10 mouse cellular contexts compared by ENCODE assay signal in the genomic region with DNA sequence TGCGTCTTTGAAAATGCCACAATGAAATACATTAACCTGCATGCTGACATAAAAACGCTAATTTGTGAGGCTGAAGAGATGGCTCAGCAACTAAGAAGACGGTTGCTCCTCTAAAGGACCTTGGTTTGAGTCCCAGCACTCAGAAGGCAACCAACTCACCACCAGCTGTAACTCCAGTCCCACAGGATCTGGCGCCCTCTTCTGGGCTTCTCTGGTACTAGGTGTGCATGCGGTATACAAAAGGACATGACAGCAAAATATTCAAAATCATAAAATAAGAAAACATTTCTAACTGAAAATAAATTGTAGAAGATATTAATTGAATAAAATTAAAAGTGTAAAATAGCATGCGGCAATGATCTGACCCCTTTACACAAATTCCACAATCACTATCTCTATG.
DNase-seq lines count a peak whose midpoint lies in the region; ATAC-seq and TF ChIP-seq lines count a peak whose summit lies in the region.
"Had no signal": no experiment of that assay in that cellular context is flagged by ENCODE, and none has a peak within 500 bp of the region (broad histone marks: within the 10 kb centered on the region; RNA-seq: fewer than 3 reads in every experiment).

No protein-coding gene starts in this region.

- H3K4me3 ChIP-seq in heart, postnatal 0 days (ENCODE audit: low read depth, low read length): no peak overlapping the region
- H3K4me3 ChIP-seq in heart, embryonic 10.5 days: no peak overlapping the region
- no peak overlapping the region for H3K4me3 ChIP-seq in liver, postnatal 0 days (ENCODE audit: low read depth, low read length)
- H3K4me3 ChIP-seq: heart, embryonic 13.5 days; limb, embryonic 13.5 days had no signal

- DNase-seq in heart, postnatal 0 days (ENCODE audit: low spot score): no peak
- no peak for DNase-seq in heart, embryonic 10.5 days (ENCODE audit: low spot score)
- DNase-seq in liver, postnatal 0 days: no peak
- DNase-seq in liver (no peak), A20 (ENCODE audit: low read depth, low spot score) (peak; percentile 22), R1 (ENCODE audit: low read depth, low spot score) (peak; percentile 32)
- DNase-seq in urinary bladder, postnatal 14 days (ENCODE audit: low spot score): no peak

- H3K4me2 ChIP-seq in heart, postnatal 0 days (ENCODE audit: low read depth, low read length): no peak overlapping the region
- H3K4me2 ChIP-seq in liver, postnatal 0 days (ENCODE audit: low read depth, low read length): no peak overlapping the region
- H3K4me2 ChIP-seq: heart, embryonic 13.5 days; limb, embryonic 13.5 days had no signal

- no peak overlapping the region for H3K9ac ChIP-seq in heart, postnatal 0 days (replicated peaks; ENCODE audit: low read depth, low read length)
- H3K9ac ChIP-seq in liver, postnatal 0 days (replicated peaks): no peak overlapping the region
- H3K9ac ChIP-seq: heart, embryonic 13.5 days; limb, embryonic 13.5 days had no signal

- no peak overlapping the region for H3K27ac ChIP-seq in heart, postnatal 0 days (ENCODE audit: low read depth)
- H3K27ac ChIP-seq in heart, embryonic 10.5 days: no peak overlapping the region
- no peak overlapping the region for H3K27ac ChIP-seq in liver, postnatal 0 days (ENCODE audit: low read depth)
- H3K27ac ChIP-seq: heart, embryonic 13.5 days; limb, embryonic 13.5 days had no signal

- no peaks in the 10 kb centered on the region for H3K4me1 ChIP-seq in heart, postnatal 0 days (ENCODE audit: control insufficient read depth, insufficient read depth)
- no peaks in the 10 kb centered on the region for H3K4me1 ChIP-seq in heart, embryonic 10.5 days
- H3K4me1 ChIP-seq in liver, postnatal 0 days (ENCODE audit: insufficient read depth): no peaks in the 10 kb centered on the region
- H3K4me1 ChIP-seq: heart, embryonic 13.5 days had no signal

- 0 out of 2 replicates have a peak, but pooled peaks cover under 1% of the 10 kb centered on the region for H3K9me3 ChIP-seq in heart, postnatal 0 days (replicated peaks; ENCODE audit: control insufficient read depth, low read length)
- H3K9me3 ChIP-seq in heart, embryonic 10.5 days: peaks cover under 1% of the 10 kb centered on the region; the same call in 1 of the 2 replicates
- H3K9me3 ChIP-seq in liver, postnatal 0 days (ENCODE audit: low read length): 0 out of 2 replicates have a peak, but pooled peaks cover 5% of the 10 kb centered on the region

- H3K27me3 ChIP-seq in heart, postnatal 0 days (ENCODE audit: control insufficient read depth, insufficient read depth, low read length): no peaks in the 10 kb centered on the region
- H3K27me3 ChIP-seq in heart, embryonic 10.5 days (ENCODE audit: insufficient read depth, poor library complexity, severe bottlenecking): no peaks in the 10 kb centered on the region
- no peaks in the 10 kb centered on the region for H3K27me3 ChIP-seq in liver, postnatal 0 days (ENCODE audit: insufficient read depth, low read length)
- H3K27me3 ChIP-seq: heart, embryonic 13.5 days; limb, embryonic 13.5 days had no signal

- no peaks in the 10 kb centered on the region for H3K36me3 ChIP-seq in heart, postnatal 0 days (replicated peaks; ENCODE audit: control insufficient read depth, insufficient read depth, low read length)
- no peaks in the 10 kb centered on the region for H3K36me3 ChIP-seq in heart, embryonic 10.5 days
- no peaks in the 10 kb centered on the region for H3K36me3 ChIP-seq in liver, postnatal 0 days (replicated peaks; ENCODE audit: insufficient read depth, low read length)
- H3K36me3 ChIP-seq: heart, embryonic 13.5 days; limb, embryonic 13.5 days had no signal

- no peak for TF ChIP-seq EP300 in heart, postnatal 0 days (IDR thresholded peaks at IDR 0.05; ENCODE audit: low read depth)
- no peak for TF ChIP-seq EP300 in liver, postnatal 0 days (IDR thresholded peaks at IDR 0.05; ENCODE audit: low read depth)

- 82% methylated on average over 6 of the region's 6 CpGs for WGBS in heart, postnatal 0 days
- WGBS in heart, embryonic 10.5 days: 86% methylated on average over 6 of the region's 6 CpGs
- 81% methylated on average over 6 of the region's 6 CpGs for WGBS in liver, postnatal 0 days (ENCODE audit: insufficient replicate concordance)

- no peak for ATAC-seq in heart, postnatal 0 days (ENCODE audit: insufficient read depth, low read depth)
- no peak for ATAC-seq in liver, postnatal 0 days
- no peak for ATAC-seq in megakaryocyte, adult 5-6 weeks (ENCODE audit: poor library complexity, severe bottlenecking)

- peak; percentile 22; the same call in 1 of the 2 replicates for TF ChIP-seq CTCF in heart, postnatal 0 days (IDR thresholded peaks at IDR 0.05; ENCODE audit: low read depth)
- peak; percentile 35 for TF ChIP-seq CTCF in liver, postnatal 0 days (IDR thresholded peaks at IDR 0.05; ENCODE audit: low read depth)

Comparison
In these comparisons a context has a peak if more than half of its experiments do, and no peak if none do; other contexts are left out.
1. DNase-seq: peak in A20 (single experiment) and R1 (single experiment); none in heart, postnatal 0 days (single experiment), heart, embryonic 10.5 days (single experiment), liver, postnatal 0 days (single experiment), liver (single experiment) and urinary bladder, postnatal 14 days (single experiment).